Mouse (Mus musculus): ENCODE measurements around the gene Cbwd1.
"Not testable (repeated sequence)": the region's sequence is repeated elsewhere in the genome, so short reads cannot be mapped to it uniquely, and the experiment has no call there.

Gene Cbwd1

GRCm38 (mm10) chr19:24897896-24898736 lies 63.3 kb downstream of the Cbwd1 start:
- DNase-seq (ENCODE audit: low read depth, low spot score), result no peak

GRCm38 (mm10) chr19:24897006-24897895 lies 64.2 kb downstream of the Cbwd1 start:
- no peak for DNase-seq (ENCODE audit: low read depth, low spot score)

GRCm38 (mm10) chr19:24896536-24896935 lies 64.9 kb downstream of the Cbwd1 start:
- no peak for DNase-seq (ENCODE audit: low read depth, low spot score)

GRCm38 (mm10) chr19:24886888-24887287 lies 74.5 kb downstream of the Cbwd1 start:
- no peak for DNase-seq (ENCODE audit: low read depth, low spot score)

GRCm38 (mm10) chr19:24885504-24885903 lies 75.9 kb downstream of the Cbwd1 start:
- DNase-seq (ENCODE audit: low read depth, low spot score), result peak; percentile 61

- DNase-seq (ENCODE audit: low read depth, low spot score), result no peak
These were observed 80.2 kb downstream of the Cbwd1 start for GRCm38 (mm10) chr19:24881237-24881636.

GRCm38 (mm10) chr19:24875129-24875870 lies 86.1 kb downstream of the Cbwd1 start, which contains the start of gene Gm10053:
Gene Gm10053, plus strand, starts transcription at chr19:24875686.
- DNase-seq (ENCODE audit: low read depth, low spot score), result not testable (repeated sequence)

- DNase-seq (ENCODE audit: low read depth, low spot score), result no peak
These were observed 87.5 kb downstream of the Cbwd1 start for GRCm38 (mm10) chr19:24873873-24874272.

- peak; percentile 73 for DNase-seq (ENCODE audit: low read depth, low spot score)
These were observed 90.3 kb downstream of the Cbwd1 start for GRCm38 (mm10) chr19:24871037-24871635.

Data from A20 (cell line).